Mouse (Mus musculus) adrenal gland, postnatal 25 days (tissue): ENCODE data around the gene Vcan. TPM values are rescaled to one million over a fixed set of nuclear protein-coding genes. Genes with fewer than 3 reads are reported as not detected.

Experiments used
- total RNA-seq: library from RNA; stranded (reverse); gene quantifications from 2 replicates; pipeline ENCODE4 v1.2.3, GENCODE M21; 2021

Gene Vcan
- total RNA-seq, 1 experiment from 2014 or later = 2.3 TPM

Other genes starting within 250 kb of the Vcan start
- gene Hapln1, start 202.7 kb downstream of the Vcan start, total RNA-seq = 5.3 and 5.7 TPM in 2 replicates